Mouse (Mus musculus) heart, embryonic 15.5 days (tissue): ENCODE data around the gene Tmem245. TPM values are rescaled to one million over a fixed set of nuclear protein-coding genes. Genes with fewer than 3 reads are reported as not detected.
A peak's percentile ranks its signal among the peaks of the same experiment; 100 is the strongest.

ENCODE experiments used
- ATAC-seq: fragments of 200-750 bp; cut with Nextera tagmentation; replicated peaks from 2 replicates; pipeline ENCODE4 v1.8.0; 2017; ENCODE audit warnings: low read depth, moderate TSS enrichment; ENCODE audit not compliant: insufficient number of reproducible peaks, insufficient read depth, low FRiP score
- H3K27ac ChIP-seq: fragments of 300-500 bp; sonication (generic); 2 replicates; pipeline ENCODE4 v1.5.1; 2015; ENCODE audit warnings: mild to moderate bottlenecking, inconsistent platforms
- H3K27me3 ChIP-seq: fragments of 300-500 bp; sonication (generic); 2 replicates; pipeline ENCODE4 v1.6.1; 2015; ENCODE audit warnings: inconsistent platforms
- H3K36me3 ChIP-seq: fragments of 300-500 bp; sonication (generic); 2 replicates; pipeline ENCODE4 v1.6.1; 2015; ENCODE audit warnings: mild to moderate bottlenecking, inconsistent platforms
- H3K4me1 ChIP-seq: fragments of 300-500 bp; sonication (generic); replicated peaks from 2 replicates; pipeline ENCODE4 v1.6.1; 2015; ENCODE audit warnings: inconsistent platforms
- H3K4me2 ChIP-seq: fragments of 300-500 bp; sonication (generic); 2 replicates; pipeline ENCODE4 v1.6.1; 2015; ENCODE audit warnings: inconsistent platforms, mild to moderate bottlenecking, moderate library complexity
- H3K4me3 ChIP-seq: fragments of 300-500 bp; sonication (generic); 2 replicates; pipeline ENCODE4 v1.5.1; 2015; ENCODE audit warnings: mild to moderate bottlenecking, inconsistent platforms
- H3K9ac ChIP-seq: fragments of 300-500 bp; sonication (generic); 2 replicates; pipeline ENCODE4 v1.6.1; 2015; ENCODE audit warnings: mild to moderate bottlenecking, inconsistent platforms
- H3K9me3 ChIP-seq: fragments of 300-500 bp; sonication (generic); replicated peaks from 2 replicates; pipeline ENCODE4 v1.6.1; 2016; ENCODE audit warnings: inconsistent platforms
- WGBS: fragments of 180-500 bp; shearing (Covaris S2); methylation state at CpG from one replicate; pipeline ENCODE4 v1.1.7; 2015; ENCODE audit warnings: mixed read lengths; 5-methylcytosine and 5-hydroxymethylcytosine counted together
- polyA plus RNA-seq: library from polyadenylated mRNA; unstranded; fragments of >200 nt; fragmentation: Nextera tagmentation; extraction: Ambion mirVana; gene quantifications from 2 replicates; pipeline ENCODE4 v1.2.1, GENCODE M21; 2015

The Tmem245 gene
- polyA plus RNA-seq, 1 experiment from 2014 or later: 19.0 TPM

- H3K4me2 ChIP-seq: no peak overlapping the region
- H3K27ac ChIP-seq: no peak overlapping the region
- WGBS: 94% methylated on average over 2 of the region's 2 CpGs
- H3K4me1 ChIP-seq: no peaks in the 10 kb centered on the region
- no peaks in the 10 kb centered on the region for H3K27me3 ChIP-seq
- no peaks in the 10 kb centered on the region for H3K9me3 ChIP-seq
- H3K36me3 ChIP-seq: peaks cover 18% of the 10 kb centered on the region
- ATAC-seq: no peak
- H3K9ac ChIP-seq: no peak overlapping the region
- H3K4me3 ChIP-seq: no peak overlapping the region
Measured at GRCm38 (mm10) chr4:56843963-56844362, 103.3 kb downstream of the Tmem245 start.

GRCm38 (mm10) chr4:56842501-56842900 is 104.7 kb downstream of the Tmem245 start:
- Histone ChIP-seq H3K4me1 (no peaks in the 10 kb centered on the region), H3K9ac (no peak overlapping the region), H3K27me3 (no peaks in the 10 kb centered on the region), H3K36me3 (peaks cover 21% of the 10 kb centered on the region), H3K4me2 (no peak overlapping the region), H3K4me3 (no peak overlapping the region), H3K9me3 (no peaks in the 10 kb centered on the region), H3K27ac (peak overlapping the region; percentile 48)
- ATAC-seq: no peak
- WGBS: 62% methylated on average over 7 of the region's 7 CpGs

GRCm38 (mm10) chr4:56840297-56840696 is 106.9 kb downstream of the Tmem245 start:
- H3K4me3 ChIP-seq: no peak overlapping the region
- H3K27me3 ChIP-seq: no peaks in the 10 kb centered on the region
- H3K9ac ChIP-seq: no peak overlapping the region
- H3K36me3 ChIP-seq: peaks cover 21% of the 10 kb centered on the region
- H3K4me2 ChIP-seq: no peak overlapping the region
- H3K27ac ChIP-seq: no peak overlapping the region
- no peaks in the 10 kb centered on the region for H3K4me1 ChIP-seq
- WGBS: 73% methylated on average over 3 of the region's 3 CpGs
- no peaks in the 10 kb centered on the region for H3K9me3 ChIP-seq
- no peak for ATAC-seq

GRCm38 (mm10) chr4:56837661-56838060 is 109.6 kb downstream of the Tmem245 start:
- no peak overlapping the region for H3K4me2 ChIP-seq
- H3K27me3 ChIP-seq: no peaks in the 10 kb centered on the region
- H3K9me3 ChIP-seq: no peaks in the 10 kb centered on the region
- WGBS: 67% methylated on average over 6 of the region's 6 CpGs
- no peak overlapping the region for H3K9ac ChIP-seq
- no peak for ATAC-seq
- no peak overlapping the region for H3K4me3 ChIP-seq
- no peak overlapping the region for H3K27ac ChIP-seq
- peaks cover 14% of the 10 kb centered on the region; the same call in 1 of the 2 replicates for H3K36me3 ChIP-seq
- H3K4me1 ChIP-seq: no peaks in the 10 kb centered on the region

GRCm38 (mm10) chr4:56831998-56832397 is 115.2 kb downstream of the Tmem245 start:
- H3K4me2 ChIP-seq: no peak overlapping the region
- no peaks in the 10 kb centered on the region for H3K9me3 ChIP-seq
- no peak for ATAC-seq
- H3K27ac ChIP-seq: peak overlapping the region; percentile 27; the same call in 1 of the 2 replicates
- H3K9ac ChIP-seq: no peak overlapping the region
- H3K4me1 ChIP-seq: peaks cover 4% of the 10 kb centered on the region; the same call in 1 of the 2 replicates
- no peaks in the 10 kb centered on the region for H3K27me3 ChIP-seq
- H3K36me3 ChIP-seq: peaks cover 13% of the 10 kb centered on the region; the same call in 1 of the 2 replicates
- WGBS: 65% methylated on average over 7 of the region's 7 CpGs
- H3K4me3 ChIP-seq: no peak overlapping the region

- Histone ChIP-seq H3K27ac (peak overlapping the region; percentile 27), H3K27me3 (no peaks in the 10 kb centered on the region), H3K4me3 (no peak overlapping the region), H3K4me2 (0 out of 2 replicates have a peak overlapping the region, but pooled peaks have one; percentile 13), H3K4me1 (peaks cover 4% of the 10 kb centered on the region; the same call in 1 of the 2 replicates), H3K9ac (no peak overlapping the region), H3K36me3 (peaks cover 13% of the 10 kb centered on the region; the same call in 1 of the 2 replicates), H3K9me3 (no peaks in the 10 kb centered on the region)
- 53% methylated on average over 13 of the region's 13 CpGs for WGBS
- ATAC-seq: peak; percentile 47; the same call in 1 of the 2 replicates
Measured at GRCm38 (mm10) chr4:56831013-56831609, 116.1 kb downstream of the Tmem245 start.

GRCm38 (mm10) chr4:56829511-56829921 is 117.7 kb downstream of the Tmem245 start:
- 0 out of 2 replicates have a peak, but pooled peaks have one; percentile 35 for ATAC-seq
- Histone ChIP-seq H3K27ac (peak overlapping the region; percentile 6; the same call in 1 of the 2 replicates), H3K9me3 (no peaks in the 10 kb centered on the region), H3K4me3 (no peak overlapping the region), H3K4me2 (no peak overlapping the region), H3K4me1 (peaks cover 4% of the 10 kb centered on the region; the same call in 1 of the 2 replicates), H3K27me3 (no peaks in the 10 kb centered on the region), H3K36me3 (peaks cover 6% of the 10 kb centered on the region; the same call in 1 of the 2 replicates), H3K9ac (no peak overlapping the region)
- 54% methylated on average over 7 of the region's 7 CpGs for WGBS

GRCm38 (mm10) chr4:56828932-56829331 is 118.3 kb downstream of the Tmem245 start:
- 81% methylated on average over 3 of the region's 3 CpGs for WGBS
- no peak for ATAC-seq

GRCm38 (mm10) chr4:56824231-56824630 is 123.0 kb downstream of the Tmem245 start:
- peaks cover 6% of the 10 kb centered on the region; the same call in 1 of the 2 replicates for H3K36me3 ChIP-seq
- H3K4me2 ChIP-seq: no peak overlapping the region
- no peaks in the 10 kb centered on the region for H3K4me1 ChIP-seq
- no peak overlapping the region for H3K9ac ChIP-seq
- no peak overlapping the region for H3K27ac ChIP-seq
- H3K4me3 ChIP-seq: no peak overlapping the region
- WGBS: 84% methylated on average over 9 of the region's 9 CpGs
- no peaks in the 10 kb centered on the region for H3K27me3 ChIP-seq
- no peak for ATAC-seq
- H3K9me3 ChIP-seq: no peaks in the 10 kb centered on the region

More at GRCm38 (mm10) chr4:56828932-56829331, 118.3 kb downstream of the Tmem245 start:
- no peaks in the 10 kb centered on the region for H3K27me3 ChIP-seq
- H3K4me3 ChIP-seq: no peak overlapping the region
- peaks cover 4% of the 10 kb centered on the region; the same call in 1 of the 2 replicates for H3K4me1 ChIP-seq
- H3K27ac ChIP-seq: no peak overlapping the region
- H3K4me2 ChIP-seq: no peak overlapping the region
- H3K36me3 ChIP-seq: peaks cover 6% of the 10 kb centered on the region; the same call in 1 of the 2 replicates
- no peaks in the 10 kb centered on the region for H3K9me3 ChIP-seq
- H3K9ac ChIP-seq: no peak overlapping the region

GRCm38 (mm10) chr4:56820017-56820550 is 127.2 kb downstream of the Tmem245 start:
- no peaks in the 10 kb centered on the region for H3K4me1 ChIP-seq
- H3K27ac ChIP-seq: peak overlapping the region; percentile 20; the same call in 1 of the 2 replicates
- H3K9ac ChIP-seq: no peak overlapping the region
- no peaks in the 10 kb centered on the region for H3K27me3 ChIP-seq
- H3K36me3 ChIP-seq: peaks cover 6% of the 10 kb centered on the region
- no peak overlapping the region for H3K4me3 ChIP-seq
- ATAC-seq: no peak
- H3K4me2 ChIP-seq: no peak overlapping the region
- H3K9me3 ChIP-seq: no peaks in the 10 kb centered on the region
